Mouse (Mus musculus): ENCODE results near the gene Pgm3. TPM values are rescaled to one million over a fixed set of nuclear protein-coding genes. Genes with fewer than 3 reads are reported as not detected.

The Pgm3 gene
- polyA plus RNA-seq, 1 experiment from 2014 or later: 18.9 TPM

DNA sequence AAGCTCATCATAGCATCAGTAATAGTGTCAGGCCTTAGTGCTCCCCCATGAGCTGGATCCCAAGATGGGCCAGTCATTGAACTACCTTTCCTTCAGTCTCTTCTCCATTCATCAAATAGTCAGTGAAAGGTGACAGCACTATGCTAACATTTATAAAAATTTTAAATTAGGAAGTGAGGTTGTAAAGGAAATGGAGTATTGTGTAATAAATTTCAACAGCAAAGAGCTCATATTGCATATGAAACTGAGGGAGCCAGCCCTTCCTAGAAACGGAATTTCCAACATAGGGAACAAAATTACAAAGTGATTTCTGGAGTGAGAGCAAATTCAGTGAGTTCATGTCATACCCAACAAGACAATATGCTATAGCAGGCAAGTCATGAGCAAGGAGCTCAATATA lies 27.1 kb downstream of the Pgm3 start:
- Histone ChIP-seq H3K9ac (ENCODE audit: low read depth, low read length) (no peak overlapping the region), H3K36me3 (ENCODE audit: control insufficient read depth, insufficient read depth) (peaks cover 10% of the 10 kb centered on the region), H3K4me1 (ENCODE audit: control insufficient read depth, low read depth, low read length) (no peaks in the 10 kb centered on the region), H3K4me3 (ENCODE audit: low read depth, low read length) (no peak overlapping the region), H3K4me2 (ENCODE audit: low read depth, low read length) (no peak overlapping the region), H3K27ac (ENCODE audit: low read length) (no peak overlapping the region), H3K27me3 (ENCODE audit: control insufficient read depth, insufficient read depth, low read depth, low read length) (no peaks in the 10 kb centered on the region), H3K9me3 (replicated peaks; ENCODE audit: control insufficient read depth, low read length) (no peaks in the 10 kb centered on the region)
- no peak for ATAC-seq (ENCODE audit: low read depth)
- 36% methylated on average over 1 of the region's 1 CpGs for WGBS (ENCODE audit: insufficient replicate concordance)

DNA sequence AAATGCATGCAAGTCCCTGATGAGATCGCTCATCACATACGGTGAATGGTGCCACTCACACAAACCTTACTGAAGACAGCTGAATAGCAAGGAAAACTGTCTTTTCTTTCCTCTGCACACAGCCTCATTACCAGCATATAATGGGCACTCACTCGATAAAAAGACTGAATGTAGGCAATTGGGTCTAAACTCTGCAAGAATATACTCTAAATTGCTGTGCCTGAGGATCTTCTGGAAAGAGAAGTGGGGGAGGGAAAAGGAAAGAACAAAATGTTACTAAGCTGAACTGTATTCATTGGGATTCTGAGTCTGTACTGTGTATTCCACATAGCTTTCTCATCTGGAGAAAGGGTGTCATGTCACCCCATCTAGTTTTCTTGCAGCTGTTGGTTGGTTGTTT lies 28.2 kb downstream of the Pgm3 start:
- H3K4me2 ChIP-seq (ENCODE audit: low read depth, low read length): no peak overlapping the region
- WGBS (ENCODE audit: insufficient replicate concordance): 77% methylated on average over 3 of the region's 3 CpGs
- H3K36me3 ChIP-seq (ENCODE audit: control insufficient read depth, insufficient read depth): peaks cover 7% of the 10 kb centered on the region; the same call in 1 of the 2 replicates
- H3K27me3 ChIP-seq (ENCODE audit: control insufficient read depth, insufficient read depth, low read depth, low read length): no peaks in the 10 kb centered on the region
- no peaks in the 10 kb centered on the region for H3K9me3 ChIP-seq (replicated peaks; ENCODE audit: control insufficient read depth, low read length)
- ATAC-seq (ENCODE audit: low read depth): no peak
- H3K4me1 ChIP-seq (ENCODE audit: control insufficient read depth, low read depth, low read length): no peaks in the 10 kb centered on the region
- no peak overlapping the region for H3K27ac ChIP-seq (ENCODE audit: low read length)
- H3K9ac ChIP-seq (ENCODE audit: low read depth, low read length): no peak overlapping the region
- H3K4me3 ChIP-seq (ENCODE audit: low read depth, low read length): no peak overlapping the region

DNA sequence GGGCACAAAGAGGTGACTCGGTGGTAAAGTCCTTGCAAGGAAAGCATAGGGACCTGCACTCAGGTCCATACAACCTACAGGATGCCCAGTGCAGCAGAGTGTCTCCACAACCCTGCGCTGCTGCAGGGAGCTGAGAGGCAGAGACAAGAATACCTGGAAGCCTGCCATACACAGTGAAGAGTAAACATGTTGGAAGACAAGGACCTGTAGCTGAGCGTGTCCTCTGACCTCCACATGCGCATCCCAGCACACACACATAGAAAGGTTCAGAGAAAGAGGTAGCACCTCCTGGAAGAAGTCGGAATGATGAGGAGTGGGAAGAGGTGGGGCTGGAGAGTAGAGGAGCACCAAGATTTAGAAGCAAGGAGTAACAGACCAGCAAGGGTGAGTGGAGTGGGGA lies 37.6 kb downstream of the Pgm3 start:
- Histone ChIP-seq H3K4me1 (ENCODE audit: control insufficient read depth, low read depth, low read length) (no peaks in the 10 kb centered on the region), H3K9ac (ENCODE audit: low read depth, low read length) (no peak overlapping the region), H3K4me2 (ENCODE audit: low read depth, low read length) (no peak overlapping the region), H3K27me3 (ENCODE audit: control insufficient read depth, insufficient read depth, low read depth, low read length) (no peaks in the 10 kb centered on the region), H3K9me3 (replicated peaks; ENCODE audit: control insufficient read depth, low read length) (no peaks in the 10 kb centered on the region), H3K27ac (ENCODE audit: low read length) (no peak overlapping the region), H3K36me3 (ENCODE audit: control insufficient read depth, insufficient read depth) (peaks cover 2% of the 10 kb centered on the region; the same call in 1 of the 2 replicates), H3K4me3 (ENCODE audit: low read depth, low read length) (no peak overlapping the region)
- ATAC-seq (ENCODE audit: low read depth): no peak
- WGBS (ENCODE audit: insufficient replicate concordance): 79% methylated on average over 5 of the region's 5 CpGs

DNA sequence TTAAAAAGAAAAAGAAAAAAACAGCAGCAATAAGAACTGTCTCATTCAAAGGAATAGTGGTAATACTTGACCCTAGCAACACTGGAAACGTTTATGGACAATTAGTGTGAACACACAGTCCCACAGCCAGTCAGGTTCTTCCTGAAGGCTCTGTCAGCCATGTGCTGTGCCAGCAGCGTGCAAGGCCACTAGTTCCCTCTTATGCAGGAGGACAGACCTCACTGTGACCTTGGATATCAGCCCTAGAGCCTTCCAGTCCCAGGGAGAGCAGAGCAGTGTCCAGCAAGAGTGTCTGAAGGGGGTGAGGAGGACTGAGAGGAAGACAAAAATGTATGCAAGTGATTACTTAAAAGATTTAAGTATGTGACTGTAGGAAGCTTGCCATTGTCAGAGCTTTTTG lies 46.0 kb downstream of the Pgm3 start:
- no peak overlapping the region for H3K4me3 ChIP-seq (ENCODE audit: low read depth, low read length)
- ATAC-seq (ENCODE audit: low read depth): no peak
- no peak overlapping the region for H3K9ac ChIP-seq (ENCODE audit: low read depth, low read length)
- no peaks in the 10 kb centered on the region for H3K9me3 ChIP-seq (replicated peaks; ENCODE audit: control insufficient read depth, low read length)
- H3K4me2 ChIP-seq (ENCODE audit: low read depth, low read length): no peak overlapping the region
- H3K4me1 ChIP-seq (ENCODE audit: control insufficient read depth, low read depth, low read length): no peaks in the 10 kb centered on the region
- 44% methylated on average over 2 of the region's 2 CpGs for WGBS (ENCODE audit: insufficient replicate concordance)
- H3K27me3 ChIP-seq (ENCODE audit: control insufficient read depth, insufficient read depth, low read depth, low read length): no peaks in the 10 kb centered on the region
- H3K36me3 ChIP-seq (ENCODE audit: control insufficient read depth, insufficient read depth): no peaks in the 10 kb centered on the region; the same call in 1 of the 2 replicates
- H3K27ac ChIP-seq (ENCODE audit: low read length): no peak overlapping the region

DNA sequence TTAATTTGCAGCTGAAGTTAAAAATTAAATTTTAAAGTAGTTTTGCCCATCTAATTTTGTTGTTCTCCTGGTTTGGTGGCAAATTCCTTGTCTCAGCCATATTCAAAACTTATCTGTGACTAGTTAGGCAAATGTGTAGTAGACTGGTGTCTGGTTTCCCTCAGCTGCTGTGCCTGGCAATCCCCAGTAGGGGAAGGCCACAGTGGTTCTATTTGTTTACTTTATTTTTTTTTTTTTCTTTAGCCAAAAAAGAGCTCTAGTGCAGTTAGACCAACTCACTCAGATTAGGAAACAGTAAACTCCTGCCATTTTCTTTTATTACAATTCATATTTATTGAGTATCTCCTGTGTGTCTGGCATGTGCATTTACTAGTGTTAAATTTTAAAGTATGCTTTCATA lies 49.3 kb downstream of the Pgm3 start:
- H3K4me3 ChIP-seq (ENCODE audit: low read depth, low read length): no peak overlapping the region
- no peak overlapping the region for H3K9ac ChIP-seq (ENCODE audit: low read depth, low read length)
- H3K36me3 ChIP-seq (ENCODE audit: control insufficient read depth, insufficient read depth): peaks cover 2% of the 10 kb centered on the region; the same call in 1 of the 2 replicates
- ATAC-seq (ENCODE audit: low read depth): no peak
- no peaks in the 10 kb centered on the region for H3K4me1 ChIP-seq (ENCODE audit: control insufficient read depth, low read depth, low read length)
- no peaks in the 10 kb centered on the region for H3K27me3 ChIP-seq (ENCODE audit: control insufficient read depth, insufficient read depth, low read depth, low read length)
- H3K9me3 ChIP-seq (replicated peaks; ENCODE audit: control insufficient read depth, low read length): no peaks in the 10 kb centered on the region
- no peak overlapping the region for H3K4me2 ChIP-seq (ENCODE audit: low read depth, low read length)
- H3K27ac ChIP-seq (ENCODE audit: low read length): no peak overlapping the region

DNA sequence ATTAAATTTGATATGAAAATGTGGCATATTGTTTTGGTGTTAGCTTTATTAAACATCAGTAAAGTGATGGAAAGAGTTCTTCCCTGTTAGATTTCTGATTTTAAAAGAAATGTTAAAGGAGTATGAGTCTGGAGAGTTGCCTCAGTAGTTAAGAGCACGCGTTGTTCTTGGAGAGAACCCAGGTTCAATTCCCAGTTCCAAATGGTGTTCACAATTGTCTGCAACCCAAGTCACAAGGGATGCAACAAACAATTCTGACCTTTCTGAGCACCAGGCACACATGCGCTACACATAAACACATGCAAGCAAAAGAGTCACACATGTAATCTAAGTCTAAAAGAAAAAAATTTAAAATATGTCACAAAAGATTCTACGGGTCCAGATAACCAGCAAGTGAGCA lies 56.8 kb downstream of the Pgm3 start:
- Histone ChIP-seq H3K9ac (ENCODE audit: low read depth, low read length) (no peak overlapping the region), H3K9me3 (replicated peaks; ENCODE audit: control insufficient read depth, low read length) (no peaks in the 10 kb centered on the region), H3K27me3 (ENCODE audit: control insufficient read depth, insufficient read depth, low read depth, low read length) (no peaks in the 10 kb centered on the region), H3K4me2 (ENCODE audit: low read depth, low read length) (no peak overlapping the region), H3K36me3 (ENCODE audit: control insufficient read depth, insufficient read depth) (peaks cover 6% of the 10 kb centered on the region; the same call in 1 of the 2 replicates), H3K4me3 (ENCODE audit: low read depth, low read length) (no peak overlapping the region), H3K4me1 (ENCODE audit: control insufficient read depth, low read depth, low read length) (no peaks in the 10 kb centered on the region), H3K27ac (ENCODE audit: low read length) (no peak overlapping the region)
- ATAC-seq (ENCODE audit: low read depth): no peak
- WGBS (ENCODE audit: insufficient replicate concordance): 88% methylated on average over 4 of the region's 4 CpGs

DNA sequence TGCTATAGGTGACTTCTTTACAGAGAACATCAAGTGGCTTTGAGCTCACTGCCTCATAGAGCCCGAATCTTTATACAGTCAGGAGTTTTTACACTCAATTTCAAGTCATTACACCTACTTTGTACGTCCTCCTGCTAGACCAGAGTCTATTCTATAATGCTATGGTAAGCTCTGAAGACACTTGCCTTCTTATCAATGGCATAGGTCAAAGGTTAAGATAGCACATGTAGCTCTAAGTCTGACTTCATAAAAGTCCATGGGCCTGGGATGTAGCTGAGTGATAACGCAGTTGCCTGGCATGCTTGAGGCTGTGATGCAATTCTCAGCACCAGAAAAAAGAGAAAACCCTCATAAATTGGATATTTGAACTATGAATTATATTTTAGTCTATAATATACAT lies 57.3 kb downstream of the Pgm3 start:
- H3K27me3 ChIP-seq (ENCODE audit: control insufficient read depth, insufficient read depth, low read depth, low read length): no peaks in the 10 kb centered on the region
- H3K9ac ChIP-seq (ENCODE audit: low read depth, low read length): no peak overlapping the region
- no peaks in the 10 kb centered on the region for H3K4me1 ChIP-seq (ENCODE audit: control insufficient read depth, low read depth, low read length)
- 72% methylated on average over 3 of the region's 3 CpGs for WGBS (ENCODE audit: insufficient replicate concordance)
- no peak overlapping the region for H3K4me3 ChIP-seq (ENCODE audit: low read depth, low read length)
- ATAC-seq (ENCODE audit: low read depth): no peak
- no peaks in the 10 kb centered on the region for H3K9me3 ChIP-seq (replicated peaks; ENCODE audit: control insufficient read depth, low read length)
- no peak overlapping the region for H3K27ac ChIP-seq (ENCODE audit: low read length)
- peaks cover 6% of the 10 kb centered on the region; the same call in 1 of the 2 replicates for H3K36me3 ChIP-seq (ENCODE audit: control insufficient read depth, insufficient read depth)
- no peak overlapping the region for H3K4me2 ChIP-seq (ENCODE audit: low read depth, low read length)

DNA sequence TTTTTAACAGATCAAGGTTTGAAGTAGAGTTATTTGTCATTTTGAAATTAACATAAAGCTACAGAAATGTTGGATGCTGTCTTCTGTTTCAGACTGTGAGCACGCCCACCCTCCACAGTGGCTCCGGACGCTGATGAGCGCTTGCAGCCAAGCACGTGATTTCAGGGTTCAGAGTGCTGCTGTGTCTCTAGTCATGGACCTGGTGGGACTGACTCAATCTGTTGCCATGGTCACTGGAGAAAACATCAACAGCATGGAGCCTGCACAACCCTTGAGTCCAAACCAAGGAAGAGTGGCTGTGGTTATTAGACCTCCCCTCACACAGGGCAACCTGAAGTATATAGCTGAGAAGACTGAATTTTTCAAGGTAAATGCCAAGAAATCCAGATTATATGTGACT lies 57.9 kb downstream of the Pgm3 start:
- Histone ChIP-seq H3K9ac (ENCODE audit: low read depth, low read length) (no peak overlapping the region), H3K4me3 (ENCODE audit: low read depth, low read length) (no peak overlapping the region), H3K4me1 (ENCODE audit: control insufficient read depth, low read depth, low read length) (no peaks in the 10 kb centered on the region), H3K9me3 (replicated peaks; ENCODE audit: control insufficient read depth, low read length) (no peaks in the 10 kb centered on the region), H3K27me3 (ENCODE audit: control insufficient read depth, insufficient read depth, low read depth, low read length) (no peaks in the 10 kb centered on the region), H3K27ac (ENCODE audit: low read length) (no peak overlapping the region), H3K36me3 (ENCODE audit: control insufficient read depth, insufficient read depth) (peaks cover 6% of the 10 kb centered on the region; the same call in 1 of the 2 replicates), H3K4me2 (ENCODE audit: low read depth, low read length) (no peak overlapping the region)
- 82% methylated on average over 5 of the region's 5 CpGs for WGBS (ENCODE audit: insufficient replicate concordance)
- no peak for ATAC-seq (ENCODE audit: low read depth)

DNA sequence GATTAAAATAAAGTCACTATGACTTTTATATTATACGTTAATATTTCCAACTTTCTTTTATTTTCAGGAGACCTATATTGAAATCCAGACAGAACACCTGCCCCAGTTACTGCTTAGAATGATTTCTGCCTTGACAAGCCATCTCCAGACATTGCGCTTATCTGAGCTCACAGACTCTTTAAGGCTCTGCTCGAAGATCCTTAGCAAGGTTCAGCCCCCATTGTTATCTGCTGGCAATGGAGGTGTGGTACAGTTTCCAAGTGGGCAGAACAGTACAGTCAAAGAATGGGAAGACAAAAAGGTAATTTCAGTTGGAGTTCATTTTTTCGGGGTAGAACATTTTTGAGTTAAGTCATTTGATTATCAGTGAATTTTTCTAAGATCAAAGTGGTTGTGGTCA lies 64.2 kb downstream of the Pgm3 start:
- 32% methylated on average over 4 of the region's 4 CpGs for WGBS (ENCODE audit: insufficient replicate concordance)
- Histone ChIP-seq H3K27ac (ENCODE audit: low read length) (no peak overlapping the region), H3K27me3 (ENCODE audit: control insufficient read depth, insufficient read depth, low read depth, low read length) (no peaks in the 10 kb centered on the region), H3K36me3 (ENCODE audit: control insufficient read depth, insufficient read depth) (no peaks in the 10 kb centered on the region; the same call in 1 of the 2 replicates), H3K4me2 (ENCODE audit: low read depth, low read length) (no peak overlapping the region), H3K9me3 (replicated peaks; ENCODE audit: control insufficient read depth, low read length) (no peaks in the 10 kb centered on the region), H3K9ac (ENCODE audit: low read depth, low read length) (no peak overlapping the region), H3K4me3 (ENCODE audit: low read depth, low read length) (no peak overlapping the region), H3K4me1 (ENCODE audit: control insufficient read depth, low read depth, low read length) (no peaks in the 10 kb centered on the region; the same call in 1 of the 2 replicates)
- peak; percentile 78 for ATAC-seq (ENCODE audit: low read depth)

Measured in liver, embryonic 16.5 days (tissue).